Mouse (Mus musculus): ENCODE measurements around the gene Csnk1d. TPM values are rescaled to one million over a fixed set of nuclear protein-coding genes. Genes with fewer than 3 reads are reported as not detected.

The Csnk1d gene
- polyA plus RNA-seq, 2 experiments, result 17.1 to 27.0 TPM

DNA sequence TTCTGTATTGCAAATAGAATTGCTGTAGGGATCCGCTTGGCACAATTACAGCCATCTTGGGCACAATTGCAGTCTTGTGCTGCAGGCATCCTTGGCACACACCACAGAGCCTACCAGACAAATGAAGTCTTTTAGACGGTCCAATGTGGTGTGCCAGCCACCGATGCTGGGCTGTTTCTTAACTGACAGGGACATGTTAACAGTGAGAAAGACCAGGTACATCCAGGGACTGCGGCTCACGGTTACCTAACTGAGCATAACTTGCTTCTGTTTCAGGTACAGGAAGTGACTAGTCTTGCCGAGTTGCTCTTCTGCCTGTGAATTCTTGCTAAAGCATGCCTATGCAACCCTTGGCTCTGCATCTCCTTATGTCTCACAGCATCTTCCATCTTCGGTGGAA is 22.5 kb upstream of the Csnk1d start:
- H3K9ac ChIP-seq (replicated peaks), result no peak overlapping the region
- H3K27me3 ChIP-seq (ENCODE audit: control insufficient read depth, insufficient read depth, low read length), result no peaks in the 10 kb centered on the region
- H3K27ac ChIP-seq, result no peak overlapping the region
- no peaks in the 10 kb centered on the region for H3K9me3 ChIP-seq (ENCODE audit: control insufficient read depth, low read length)
- DNase-seq (ENCODE audit: low read depth in 3 of 3, low spot score in 3 of 3) (no peak), ATAC-seq (ENCODE audit: insufficient read depth) (no peak)
- H3K4me1 ChIP-seq (replicated peaks; ENCODE audit: control insufficient read depth in 2 of 2, insufficient read depth in 2 of 2, low read length in 1 of 2), result peaks cover 0 to 3% of the 10 kb centered on the region in 2 experiments; a peak in 1 of 4 replicates
- H3K36me3 ChIP-seq (replicated peaks; ENCODE audit: control insufficient read depth, insufficient read depth, low read depth), result no peaks in the 10 kb centered on the region
- no peak for TF ChIP-seq EP300 (IDR thresholded peaks at IDR 0.05; ENCODE audit: low read depth)
- TF ChIP-seq CTCF (IDR thresholded peaks at IDR 0.05; ENCODE audit: low read depth), result no peak
- WGBS (ENCODE audit: insufficient replicate concordance), result 66% methylated on average over 7 of the region's 7 CpGs
- H3K4me2 ChIP-seq (ENCODE audit: low read depth), result no peak overlapping the region
- H3K4me3 ChIP-seq (ENCODE audit: insufficient read depth in 1 of 2, low read depth in 2 of 2, low read length in 2 of 2), result no peak overlapping the region

DNA sequence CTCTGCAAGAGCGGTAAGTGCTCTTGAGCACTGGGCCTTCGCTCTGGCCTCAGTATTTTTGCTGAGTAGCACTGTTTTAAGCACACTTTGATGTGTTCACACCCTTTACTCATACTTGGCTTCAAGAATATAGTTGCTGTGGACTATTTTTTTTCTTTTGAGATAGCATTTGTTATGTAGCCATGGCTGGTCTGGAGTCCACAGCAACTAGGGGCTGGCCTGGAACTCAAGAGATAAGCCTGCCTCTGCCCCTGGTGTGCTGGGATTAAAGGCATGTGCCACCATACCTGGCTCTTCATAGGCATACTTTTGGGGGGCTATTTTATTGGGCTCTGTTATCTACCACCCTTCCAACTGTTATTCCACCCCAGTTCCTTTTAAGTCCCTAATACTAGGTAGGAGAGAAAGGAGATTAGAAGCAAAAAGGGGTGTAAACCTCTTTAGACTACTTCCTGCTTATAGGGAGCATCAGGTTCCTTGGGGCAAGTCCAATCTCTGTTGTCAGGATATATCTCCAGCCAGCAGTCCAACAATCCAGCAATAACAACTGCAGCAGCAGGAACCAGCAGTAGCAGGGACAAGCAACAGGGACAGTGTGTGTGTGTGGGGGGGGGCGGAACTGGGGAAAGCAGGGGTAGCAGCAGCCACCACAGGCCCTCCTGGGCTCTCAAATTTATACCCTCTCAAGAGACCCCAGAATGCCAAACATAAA is 19.1 kb upstream of the Csnk1d start:
- no peak overlapping the region for H3K4me3 ChIP-seq (ENCODE audit: insufficient read depth in 1 of 2, low read depth in 2 of 2, low read length in 2 of 2)
- DNase-seq (ENCODE audit: low read depth in 3 of 3, low spot score in 3 of 3) (no peak), ATAC-seq (ENCODE audit: insufficient read depth) (peak; percentile 35; the same call in 1 of the 2 replicates)
- TF ChIP-seq EP300 (IDR thresholded peaks at IDR 0.05; ENCODE audit: low read depth) (no peak), CTCF (IDR thresholded peaks at IDR 0.05; ENCODE audit: low read depth) (no peak)
- H3K27ac ChIP-seq, result no peak overlapping the region
- H3K4me2 ChIP-seq (ENCODE audit: low read depth), result no peak overlapping the region
- no peaks in the 10 kb centered on the region for H3K27me3 ChIP-seq (ENCODE audit: control insufficient read depth, insufficient read depth, low read length)
- H3K36me3 ChIP-seq (replicated peaks; ENCODE audit: control insufficient read depth, insufficient read depth, low read depth), result no peaks in the 10 kb centered on the region
- 91% methylated on average over 3 of the region's 3 CpGs for WGBS (ENCODE audit: insufficient replicate concordance)
- no peaks in the 10 kb centered on the region for H3K9me3 ChIP-seq (ENCODE audit: control insufficient read depth, low read length)
- peaks cover 0 to 3% of the 10 kb centered on the region in 2 experiments; a peak in 1 of 4 replicates for H3K4me1 ChIP-seq (replicated peaks; ENCODE audit: control insufficient read depth in 2 of 2, insufficient read depth in 2 of 2, low read length in 1 of 2)
- H3K9ac ChIP-seq (replicated peaks), result no peak overlapping the region

DNA sequence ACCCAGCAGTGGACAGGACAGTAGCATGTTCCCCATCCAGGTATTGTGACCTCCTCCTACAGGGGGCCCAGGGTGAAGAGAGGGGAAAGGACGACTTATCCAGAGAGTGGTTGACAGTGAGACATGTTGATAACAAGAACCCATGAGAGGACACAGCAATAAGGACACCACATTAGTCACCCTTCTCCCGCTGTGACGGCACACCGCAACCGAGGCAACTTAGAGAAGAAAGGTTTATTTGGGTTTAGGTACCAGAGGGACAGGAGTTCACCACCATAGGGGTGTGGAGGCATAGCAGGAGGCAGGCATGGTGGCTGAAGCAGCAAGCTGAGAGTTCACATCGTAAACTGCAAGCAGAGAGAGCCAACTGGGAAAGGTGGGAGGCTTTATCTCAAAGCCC is 15.1 kb upstream of the Csnk1d start:
- Histone ChIP-seq H3K36me3 (replicated peaks; ENCODE audit: control insufficient read depth, insufficient read depth, low read depth) (no peaks in the 10 kb centered on the region), H3K9ac (replicated peaks) (no peak overlapping the region), H3K9me3 (ENCODE audit: control insufficient read depth, low read length) (no peaks in the 10 kb centered on the region), H3K4me3 (ENCODE audit: insufficient read depth in 1 of 2, low read depth in 2 of 2, low read length in 2 of 2) (no peak overlapping the region), H3K4me2 (ENCODE audit: low read depth) (no peak overlapping the region), H3K4me1 (replicated peaks; ENCODE audit: control insufficient read depth in 2 of 2, insufficient read depth in 2 of 2, low read length in 1 of 2) (no peaks in the 10 kb centered on the region), H3K27ac (no peak overlapping the region), H3K27me3 (ENCODE audit: control insufficient read depth, insufficient read depth, low read length) (no peaks in the 10 kb centered on the region)
- ATAC-seq (ENCODE audit: insufficient read depth) (no peak), DNase-seq (ENCODE audit: low read depth in 3 of 3, low spot score in 3 of 3) (no peak)
- WGBS (ENCODE audit: insufficient replicate concordance), result 47% methylated on average over 6 of the region's 6 CpGs
- TF ChIP-seq CTCF (IDR thresholded peaks at IDR 0.05; ENCODE audit: low read depth) (no peak), EP300 (IDR thresholded peaks at IDR 0.05; ENCODE audit: low read depth) (no peak)

DNA sequence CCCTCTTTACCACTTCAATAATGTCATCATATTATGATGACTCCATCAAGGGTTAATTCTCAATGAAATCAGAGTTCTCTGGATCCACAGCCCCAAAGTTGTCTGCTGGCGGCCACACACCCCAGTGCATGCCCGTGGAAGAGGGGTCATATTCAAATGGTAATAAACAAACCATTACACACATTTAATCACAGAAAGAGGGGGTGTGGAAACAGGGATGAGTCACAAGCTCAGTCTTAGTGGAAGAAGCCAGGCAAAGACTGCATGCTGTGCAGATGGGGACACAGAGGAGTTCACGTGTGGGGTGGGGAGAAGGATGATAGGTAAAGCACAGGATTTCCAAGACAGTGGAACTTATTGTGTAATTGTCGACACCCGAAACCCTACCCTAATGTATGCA is 13.2 kb upstream of the Csnk1d start:
- WGBS (ENCODE audit: insufficient replicate concordance), result 65% methylated on average over 5 of the region's 5 CpGs
- TF ChIP-seq CTCF (IDR thresholded peaks at IDR 0.05; ENCODE audit: low read depth), result no peak
- TF ChIP-seq EP300 (IDR thresholded peaks at IDR 0.05; ENCODE audit: low read depth), result no peak
- no peak for ATAC-seq (ENCODE audit: insufficient read depth)

DNA sequence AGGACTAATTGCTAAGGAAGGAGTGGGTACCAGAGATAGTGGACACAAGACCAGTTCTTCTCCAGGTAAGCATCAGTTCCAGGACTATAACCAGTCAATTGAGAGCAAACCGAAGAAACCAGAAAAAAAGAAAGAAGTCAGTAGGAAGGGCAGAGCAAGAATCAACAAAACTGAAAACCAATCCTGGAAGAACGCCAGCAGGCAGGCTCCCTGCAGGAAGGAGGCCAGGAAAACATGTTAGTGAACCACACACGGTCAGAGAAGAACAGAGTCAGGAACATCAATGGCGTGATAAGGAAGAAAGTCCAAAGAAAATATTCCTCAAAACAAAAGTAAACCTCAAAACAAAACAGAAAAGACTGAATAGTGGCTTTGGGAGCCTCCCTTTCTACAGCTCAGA is 10.8 kb upstream of the Csnk1d start:
- no peak for DNase-seq (ENCODE audit: low read depth in 3 of 3, low spot score in 3 of 3)
- H3K4me3 ChIP-seq (ENCODE audit: insufficient read depth in 1 of 2, low read depth in 2 of 2, low read length in 2 of 2), result no peak overlapping the region
- H3K9ac ChIP-seq (replicated peaks), result no peak overlapping the region
- WGBS (ENCODE audit: insufficient replicate concordance), result 54% methylated on average over 4 of the region's 4 CpGs
- H3K9me3 ChIP-seq (ENCODE audit: control insufficient read depth, low read length), result no peaks in the 10 kb centered on the region
- H3K4me1 ChIP-seq (replicated peaks; ENCODE audit: control insufficient read depth in 2 of 2, insufficient read depth in 2 of 2, low read length in 1 of 2), result no peaks in the 10 kb centered on the region
- H3K27ac ChIP-seq, result no peak overlapping the region
- H3K27me3 ChIP-seq (ENCODE audit: control insufficient read depth, insufficient read depth, low read length), result no peaks in the 10 kb centered on the region
- no peak for ATAC-seq (ENCODE audit: insufficient read depth)
- no peaks in the 10 kb centered on the region for H3K36me3 ChIP-seq (replicated peaks; ENCODE audit: control insufficient read depth, insufficient read depth, low read depth)
- no peak overlapping the region for H3K4me2 ChIP-seq (ENCODE audit: low read depth)
- TF ChIP-seq EP300 (IDR thresholded peaks at IDR 0.05; ENCODE audit: low read depth), result no peak
- TF ChIP-seq CTCF (IDR thresholded peaks at IDR 0.05; ENCODE audit: low read depth), result no peak

More for the DNA sequence above, 13.2 kb upstream of the Csnk1d start:
- Histone ChIP-seq H3K9me3 (ENCODE audit: control insufficient read depth, low read length) (no peaks in the 10 kb centered on the region), H3K36me3 (replicated peaks; ENCODE audit: control insufficient read depth, insufficient read depth, low read depth) (no peaks in the 10 kb centered on the region), H3K27ac (no peak overlapping the region), H3K4me1 (replicated peaks; ENCODE audit: control insufficient read depth in 2 of 2, insufficient read depth in 2 of 2, low read length in 1 of 2) (no peaks in the 10 kb centered on the region), H3K4me2 (ENCODE audit: low read depth) (no peak overlapping the region), H3K27me3 (ENCODE audit: control insufficient read depth, insufficient read depth, low read length) (no peaks in the 10 kb centered on the region), H3K4me3 (ENCODE audit: insufficient read depth in 1 of 2, low read depth in 2 of 2, low read length in 2 of 2) (no peak overlapping the region), H3K9ac (replicated peaks) (no peak overlapping the region)
- DNase-seq (ENCODE audit: low read depth in 3 of 3, low spot score in 3 of 3), result no peak

Data from liver, embryonic 14.5 days (tissue).